Mouse (Mus musculus) E14TG2a.4 (cell line): ENCODE data around the gene Morc3.

Experiments
- H3K27me3 ChIP-seq: 2 replicates; pipeline ENCODE4 v1.6.1; 2014; ENCODE audit warnings: low read length, control low read depth; ENCODE audit not compliant: insufficient read depth
- H3K36me3 ChIP-seq: 2 replicates; pipeline ENCODE4 v1.6.1; 2014; ENCODE audit warnings: low read length, control low read depth; ENCODE audit not compliant: insufficient read depth
- H3K4me1 ChIP-seq: replicated peaks from 2 replicates; pipeline ENCODE4 v1.6.1; 2014; ENCODE audit warnings: low read depth, low read length, control low read depth
- H3K4me3 ChIP-seq: replicated peaks from 2 replicates; pipeline ENCODE4 v1.5.1; 2014; ENCODE audit warnings: mild to moderate bottlenecking, low read length
- H3K9me3 ChIP-seq: 2 replicates; pipeline ENCODE4 v1.6.1; 2014; ENCODE audit warnings: low read length, control low read depth
- CTCF ChIP-seq: conservative IDR thresholded peaks from 2 replicates; pipeline ENCODE4 v1.5.1; 2014; ENCODE audit warnings: low read length
- NANOG ChIP-seq: IDR thresholded peaks from 2 replicates; pipeline ENCODE4 v1.6.1; 2014; ENCODE audit warnings: borderline replicate concordance, low read length, mixed read lengths
- POU5F1 ChIP-seq: IDR thresholded peaks from 2 replicates; pipeline ENCODE4 v1.6.1; 2014; ENCODE audit warnings: low read length, borderline replicate concordance

Gene Morc3

GRCm38 (mm10) chr16:93884086-93884721 lies 52.3 kb downstream of the Morc3 start:
- H3K4me3 ChIP-seq, result peak overlapping the region; percentile 97
- H3K4me1 ChIP-seq, result peaks cover 62% of the 10 kb centered on the region
- no peaks in the 10 kb centered on the region for H3K27me3 ChIP-seq
- no peak for TF ChIP-seq NANOG
- no peak for TF ChIP-seq CTCF
- TF ChIP-seq POU5F1, result no peak
- no peaks in the 10 kb centered on the region for H3K9me3 ChIP-seq
- H3K36me3 ChIP-seq, result peaks cover 43% of the 10 kb centered on the region

- no peaks in the 10 kb centered on the region for H3K27me3 ChIP-seq
- peaks cover 49% of the 10 kb centered on the region for H3K36me3 ChIP-seq
- TF ChIP-seq CTCF, result no peak
- no peak for TF ChIP-seq NANOG
- no peak for TF ChIP-seq POU5F1
- peaks cover 63% of the 10 kb centered on the region for H3K4me1 ChIP-seq
- no peaks in the 10 kb centered on the region for H3K9me3 ChIP-seq
- peak overlapping the region; percentile 97 for H3K4me3 ChIP-seq
These were observed 52.8 kb downstream of the Morc3 start for GRCm38 (mm10) chr16:93884722-93885113.

- Histone ChIP-seq H3K4me3 (no peak overlapping the region), H3K36me3 (peaks cover 86% of the 10 kb centered on the region), H3K9me3 (no peaks in the 10 kb centered on the region), H3K27me3 (no peaks in the 10 kb centered on the region), H3K4me1 (peaks cover 67% of the 10 kb centered on the region)
- TF ChIP-seq NANOG (no peak), POU5F1 (no peak), CTCF (no peak)
These were observed 56.6 kb downstream of the Morc3 start for GRCm38 (mm10) chr16:93888481-93888880.

GRCm38 (mm10) chr16:93890948-93891604 lies 59.2 kb downstream of the Morc3 start:
- H3K9me3 ChIP-seq, result no peaks in the 10 kb centered on the region
- peaks cover 48% of the 10 kb centered on the region for H3K4me1 ChIP-seq
- no peak for TF ChIP-seq POU5F1
- TF ChIP-seq CTCF, result no peak
- no peak for TF ChIP-seq NANOG
- H3K4me3 ChIP-seq, result peak overlapping the region; percentile 48; the same call in 1 of the 2 replicates
- H3K27me3 ChIP-seq, result no peaks in the 10 kb centered on the region
- H3K36me3 ChIP-seq, result peaks cover 100% of the 10 kb centered on the region

GRCm38 (mm10) chr16:93893285-93893684 lies 61.4 kb downstream of the Morc3 start:
- TF ChIP-seq NANOG, result no peak
- TF ChIP-seq POU5F1, result no peak
- TF ChIP-seq CTCF, result no peak
- H3K27me3 ChIP-seq, result no peaks in the 10 kb centered on the region
- peaks cover 85% of the 10 kb centered on the region for H3K36me3 ChIP-seq
- no peak overlapping the region for H3K4me3 ChIP-seq
- peaks cover 36% of the 10 kb centered on the region for H3K4me1 ChIP-seq
- H3K9me3 ChIP-seq, result no peaks in the 10 kb centered on the region

GRCm38 (mm10) chr16:93903027-93903426 lies 71.1 kb downstream of the Morc3 start:
- H3K27me3 ChIP-seq, result no peaks in the 10 kb centered on the region
- no peaks in the 10 kb centered on the region for H3K9me3 ChIP-seq
- H3K36me3 ChIP-seq, result peaks cover 83% of the 10 kb centered on the region
- peak overlapping the region; percentile 49; the same call in 1 of the 2 replicates for H3K4me3 ChIP-seq
- TF ChIP-seq NANOG, result no peak
- peak; percentile 50 for TF ChIP-seq CTCF
- H3K4me1 ChIP-seq, result peaks cover 64% of the 10 kb centered on the region

- peak overlapping the region; percentile 72 for H3K4me3 ChIP-seq
These were observed 74.5 kb downstream of the Morc3 start for GRCm38 (mm10) chr16:93906156-93907014.

GRCm38 (mm10) chr16:93907761-93908160 lies 75.8 kb downstream of the Morc3 start:
- TF ChIP-seq CTCF (no peak), NANOG (no peak), POU5F1 (no peak)
- Histone ChIP-seq H3K9me3 (no peaks in the 10 kb centered on the region), H3K4me1 (peaks cover 90% of the 10 kb centered on the region), H3K4me3 (peak overlapping the region; percentile 72), H3K27me3 (no peaks in the 10 kb centered on the region), H3K36me3 (peaks cover 37% of the 10 kb centered on the region)

More at GRCm38 (mm10) chr16:93906156-93907014, 74.5 kb downstream of the Morc3 start:
- H3K27me3 ChIP-seq, result no peaks in the 10 kb centered on the region
- H3K9me3 ChIP-seq, result no peaks in the 10 kb centered on the region
- H3K4me1 ChIP-seq, result peaks cover 89% of the 10 kb centered on the region
- TF ChIP-seq CTCF (peak; percentile 95), NANOG (no peak)
- H3K36me3 ChIP-seq, result peaks cover 51% of the 10 kb centered on the region
